Mouse (Mus musculus) heart, embryonic 10.5 days (tissue): ENCODE measurements around the gene Kifap3. TPM values are rescaled to one million over a fixed set of nuclear protein-coding genes. Genes with fewer than 3 reads are reported as not detected.

ENCODE experiments used
- DNase-seq: peaks from one replicate; pipeline ENCODE4 v3.0.0-alpha.2; 2017; ENCODE audit warnings: low spot score
- H3K27ac ChIP-seq: fragments of 300-500 bp; sonication (generic); 2 replicates; pipeline ENCODE4 v1.5.1; 2016; ENCODE audit warnings: mild to moderate bottlenecking
- H3K27me3 ChIP-seq: fragments of 300-500 bp; sonication (generic); 2 replicates; pipeline ENCODE4 v1.6.1; 2016; ENCODE audit warnings: mild to moderate bottlenecking; ENCODE audit not compliant: poor library complexity, insufficient read depth, severe bottlenecking
- H3K36me3 ChIP-seq: fragments of 300-500 bp; sonication (generic); 2 replicates; pipeline ENCODE4 v1.6.1; 2016; ENCODE audit warnings: mild to moderate bottlenecking, moderate library complexity
- H3K4me1 ChIP-seq: fragments of 300-500 bp; sonication (generic); 2 replicates; pipeline ENCODE4 v1.6.1; 2016; ENCODE audit warnings: mild to moderate bottlenecking
- H3K4me3 ChIP-seq: fragments of 300-500 bp; sonication (generic); 2 replicates; pipeline ENCODE4 v1.5.1; 2016; ENCODE audit warnings: mild to moderate bottlenecking, moderate library complexity
- H3K9me3 ChIP-seq: fragments of 300-500 bp; sonication (generic); 2 replicates; pipeline ENCODE4 v1.6.1; 2016; ENCODE audit warnings: mild to moderate bottlenecking, moderate library complexity
- WGBS: fragments of 180-500 bp; shearing (Covaris S2); methylation state at CpG from one replicate; pipeline ENCODE4 v1.1.7; 2016; 5-methylcytosine and 5-hydroxymethylcytosine counted together
- polyA plus RNA-seq: library from polyadenylated mRNA; unstranded; fragments of >200 nt; fragmentation: Nextera tagmentation; extraction: Ambion mirVana; gene quantifications from 2 replicates; pipeline ENCODE4 v1.2.1, GENCODE M21; 2016

The Kifap3 gene
- polyA plus RNA-seq, 1 experiment from 2014 or later, result 20.3 TPM

DNA sequence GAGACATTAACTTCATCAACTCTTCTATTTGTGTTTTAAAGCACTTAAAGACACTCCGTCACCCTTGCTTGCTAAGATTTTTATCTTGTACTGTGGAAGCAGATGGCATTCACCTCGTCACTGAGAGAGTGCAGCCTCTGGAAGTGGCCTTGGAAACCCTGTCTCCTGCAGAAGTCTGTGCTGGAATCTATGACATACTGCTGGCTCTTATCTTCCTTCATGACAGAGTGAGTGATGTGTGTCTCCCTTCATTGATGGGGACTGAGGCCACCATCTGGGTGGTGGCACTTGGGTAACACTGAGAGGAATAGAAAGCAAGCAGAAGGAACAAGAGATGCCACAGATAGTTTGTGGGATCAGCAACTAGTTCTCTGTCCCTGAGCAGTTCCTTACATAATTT, 155.2 kb downstream of the Kifap3 start:
- Histone ChIP-seq H3K27me3 (no peaks in the 10 kb centered on the region), H3K36me3 (peaks cover 61% of the 10 kb centered on the region)

DNA sequence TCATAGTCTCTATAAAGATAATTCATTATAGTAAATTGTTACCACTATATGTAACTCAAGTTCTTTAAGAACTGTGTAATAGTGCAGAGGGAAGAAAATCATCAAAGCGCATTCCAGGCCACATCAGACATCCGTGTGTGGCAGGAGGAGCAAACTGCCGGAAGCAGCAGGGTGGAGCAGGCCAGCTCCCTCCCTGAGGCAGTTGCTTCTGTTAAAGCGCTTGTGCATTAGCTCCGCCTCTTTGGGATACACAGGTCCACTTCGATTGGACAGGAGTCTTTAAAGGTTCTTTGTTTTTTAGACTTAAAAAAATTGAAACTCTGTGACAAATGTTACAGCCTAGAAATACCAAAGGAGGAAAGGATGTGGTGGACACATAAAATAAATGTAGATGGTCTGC, 162.7 kb downstream of the Kifap3 start:
- Histone ChIP-seq H3K36me3 (peaks cover 90% of the 10 kb centered on the region), H3K27me3 (no peaks in the 10 kb centered on the region), H3K4me3 (no peak overlapping the region), H3K9me3 (no peaks in the 10 kb centered on the region), H3K4me1 (no peaks in the 10 kb centered on the region), H3K27ac (no peak overlapping the region)
- DNase-seq, result no peak
- WGBS, result 76% methylated on average over 6 of the region's 6 CpGs

More for the DNA sequence above, 155.2 kb downstream of the Kifap3 start:
- WGBS, result 44% methylated on average over 2 of the region's 2 CpGs
- Histone ChIP-seq H3K27ac (no peak overlapping the region), H3K4me3 (no peak overlapping the region), H3K9me3 (no peaks in the 10 kb centered on the region), H3K4me1 (peaks cover 16% of the 10 kb centered on the region)
- no peak for DNase-seq

DNA sequence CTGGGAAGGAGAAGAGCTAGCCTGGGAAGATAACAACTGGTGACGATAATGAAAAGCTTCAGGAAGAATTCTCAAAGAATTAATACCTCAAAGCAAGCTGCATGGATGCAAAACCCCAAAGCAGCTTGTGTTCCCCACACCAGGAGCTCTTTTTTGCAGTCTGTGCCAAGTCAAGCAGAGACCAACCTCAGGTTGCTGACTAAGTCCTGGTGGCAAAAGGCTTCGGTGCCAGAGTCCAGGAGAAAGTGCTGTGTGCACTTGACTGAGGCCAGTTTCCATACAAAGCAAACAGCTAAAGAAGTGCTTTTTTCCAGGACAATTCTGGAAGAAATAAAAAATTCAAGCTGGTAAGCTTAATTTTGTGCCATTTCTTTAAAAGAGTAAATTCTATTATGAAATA, 174.0 kb downstream of the Kifap3 start:
- Histone ChIP-seq H3K4me3 (no peak overlapping the region), H3K36me3 (peaks cover 91% of the 10 kb centered on the region), H3K27me3 (no peaks in the 10 kb centered on the region), H3K4me1 (no peaks in the 10 kb centered on the region), H3K9me3 (no peaks in the 10 kb centered on the region), H3K27ac (no peak overlapping the region)
- DNase-seq, result no peak
- WGBS, result 77% methylated on average over 2 of the region's 2 CpGs

DNA sequence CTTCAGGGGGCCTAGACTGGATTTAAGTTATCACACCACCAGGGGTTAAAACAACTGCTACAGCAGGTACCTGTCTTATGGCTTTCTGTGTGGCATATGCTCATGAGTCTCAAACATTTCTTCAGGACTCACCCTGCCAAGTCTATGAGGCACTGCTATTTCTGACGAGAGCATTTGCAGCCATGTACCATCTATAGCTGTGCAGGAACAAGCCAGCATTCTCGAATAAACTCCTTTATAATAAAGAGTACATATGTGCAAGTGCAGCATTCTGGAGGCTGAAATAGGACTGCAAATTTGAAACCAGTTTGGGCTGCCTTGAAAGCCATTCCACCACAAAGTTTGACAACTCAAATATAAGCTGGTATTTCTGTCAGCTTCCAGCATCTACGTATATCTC, 178.7 kb downstream of the Kifap3 start:
- peaks cover 75% of the 10 kb centered on the region for H3K36me3 ChIP-seq

DNA sequence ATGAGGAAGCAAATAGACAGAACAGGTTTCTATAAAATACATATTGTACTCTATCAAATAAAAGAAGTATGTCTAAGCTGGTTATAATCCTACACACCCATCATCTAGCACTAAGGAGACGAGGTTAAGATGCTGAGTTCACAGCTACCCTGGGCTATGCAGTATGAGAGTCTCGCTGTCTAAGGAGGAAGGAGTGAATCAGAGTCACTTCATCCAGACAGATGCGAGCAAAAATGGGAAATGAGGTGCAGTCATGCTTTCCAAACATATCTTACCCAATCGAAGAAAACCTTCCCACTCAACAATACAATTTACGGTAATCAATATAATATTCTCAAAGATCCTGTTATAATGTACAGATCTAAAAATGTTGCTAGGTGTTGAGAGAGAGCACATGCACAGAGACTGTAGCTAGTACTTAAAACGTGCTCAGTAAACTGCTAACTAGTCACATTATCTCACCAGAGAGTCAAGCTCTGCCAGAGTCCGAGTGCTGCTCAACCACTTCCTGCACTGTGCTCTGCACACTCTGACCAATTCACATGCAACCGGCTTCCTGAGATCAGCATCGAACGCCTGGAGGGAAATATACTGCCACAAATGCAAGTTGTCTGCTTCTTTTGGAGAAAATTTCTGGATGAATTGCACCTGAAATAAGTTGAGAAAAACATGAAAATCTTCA, 184.8 kb downstream of the Kifap3 start:
- 89% methylated on average over 10 of the region's 10 CpGs for WGBS
- H3K27me3 ChIP-seq, result no peaks in the 10 kb centered on the region
- no peaks in the 10 kb centered on the region for H3K9me3 ChIP-seq
- H3K4me1 ChIP-seq, result no peaks in the 10 kb centered on the region
- H3K27ac ChIP-seq, result no peak overlapping the region
- DNase-seq, result no peak
- no peak overlapping the region for H3K4me3 ChIP-seq
- H3K36me3 ChIP-seq, result peaks cover 47% of the 10 kb centered on the region

More for the DNA sequence above, 178.7 kb downstream of the Kifap3 start:
- Histone ChIP-seq H3K4me1 (no peaks in the 10 kb centered on the region), H3K27ac (no peak overlapping the region), H3K4me3 (no peak overlapping the region), H3K27me3 (no peaks in the 10 kb centered on the region), H3K9me3 (no peaks in the 10 kb centered on the region)
- no peak for DNase-seq
- 84% methylated on average over 3 of the region's 3 CpGs for WGBS

Other genes starting within 250 kb of the Kifap3 start
- not detected in 2 replicates for gene Mettl11b, start 54.4 kb upstream of the Kifap3 start, polyA plus RNA-seq
- gene Scyl3, start 149.5 kb downstream of the Kifap3 start, polyA plus RNA-seq, result 11.4 and 16.4 TPM in 2 replicates
- gene BC055324, start 215.2 kb downstream of the Kifap3 start, polyA plus RNA-seq, result 24.8 and 28.2 TPM in 2 replicates
- 8.3 and 8.9 TPM in 2 replicates for gene Mettl18, start 215.3 kb downstream of the Kifap3 start, polyA plus RNA-seq